Mouse (Mus musculus): Measurements from ENCODE around the gene Rrp9.
"Not testable (repeated sequence)": the region's sequence is repeated elsewhere in the genome, so short reads cannot be mapped to it uniquely, and the experiment has no call there.

Gene Rrp9

GRCm38 (mm10) chr9:106476002-106476923 is 500 bp downstream of the Rrp9 start:
- no peak for DNase-seq

GRCm38 (mm10) chr9:106476924-106477484 is 1.2 kb downstream of the Rrp9 start, which contains the start of gene Parp3:
Gene Parp3 (minus strand): TSS chr9:106476949.
- peak; percentile 100 for DNase-seq

- peak; percentile 33 for DNase-seq
Observed at GRCm38 (mm10) chr9:106477649-106478048, 1.9 kb downstream of the Rrp9 start.

- peak; percentile 36 for DNase-seq
Observed at GRCm38 (mm10) chr9:106478101-106478500, 2.3 kb downstream of the Rrp9 start.

- DNase-seq = peak; percentile 13
Observed at GRCm38 (mm10) chr9:106480541-106480940, 4.8 kb downstream of the Rrp9 start.

- DNase-seq = no peak
Observed at GRCm38 (mm10) chr9:106481075-106481474, 5.3 kb downstream of the Rrp9 start.

- DNase-seq = no peak
Observed at GRCm38 (mm10) chr9:106481676-106482075, 5.9 kb downstream of the Rrp9 start.

- no peak for DNase-seq
Observed at GRCm38 (mm10) chr9:106482578-106483115, 6.9 kb downstream of the Rrp9 start.

- no peak for DNase-seq
Observed at GRCm38 (mm10) chr9:106483136-106483535, 7.4 kb downstream of the Rrp9 start.

- DNase-seq = no peak
Observed at GRCm38 (mm10) chr9:106483606-106484005, 7.8 kb downstream of the Rrp9 start.

GRCm38 (mm10) chr9:106485076-106485475 is 9.3 kb downstream of the Rrp9 start:
- DNase-seq = no peak

GRCm38 (mm10) chr9:106487602-106488001 is 11.8 kb downstream of the Rrp9 start:
- DNase-seq = not testable (repeated sequence)

- DNase-seq = no peak
Observed at GRCm38 (mm10) chr9:106499667-106500066, 23.9 kb downstream of the Rrp9 start, which contains the start of gene Iqcf1. Gene Iqcf1 (plus strand): TSS chr9:106499967.

GRCm38 (mm10) chr9:106501846-106502245 is 26.1 kb downstream of the Rrp9 start:
- no peak for DNase-seq

- DNase-seq = no peak
Observed at GRCm38 (mm10) chr9:106504246-106504645, 28.5 kb downstream of the Rrp9 start.

- no peak for DNase-seq
Observed at GRCm38 (mm10) chr9:106509356-106509755, 33.6 kb downstream of the Rrp9 start.

- no peak for DNase-seq
Observed at GRCm38 (mm10) chr9:106512729-106513450, 37.1 kb downstream of the Rrp9 start.

GRCm38 (mm10) chr9:106513566-106513965 is 37.8 kb downstream of the Rrp9 start:
- no peak for DNase-seq

- no peak for DNase-seq
Observed at GRCm38 (mm10) chr9:106514273-106514672, 38.5 kb downstream of the Rrp9 start, which contains the start of gene Iqcf5. Gene Iqcf5 (plus strand): TSS chr9:106514573.

- no peak for DNase-seq
Observed at GRCm38 (mm10) chr9:106519433-106519832, 43.7 kb downstream of the Rrp9 start.

- DNase-seq = no peak
Observed at GRCm38 (mm10) chr9:106519909-106520308, 44.1 kb downstream of the Rrp9 start.

GRCm38 (mm10) chr9:106531833-106532232 is 56.1 kb downstream of the Rrp9 start:
- no peak for DNase-seq

- DNase-seq = no peak
Observed at GRCm38 (mm10) chr9:106534296-106534695, 58.5 kb downstream of the Rrp9 start.
